Mouse (Mus musculus) limb, embryonic 12.5 days (tissue): Measurements from ENCODE around the gene Adipoq. TPM values are rescaled to one million over a fixed set of nuclear protein-coding genes. Genes with fewer than 3 reads are reported as not detected.

Experiments used
- ATAC-seq: fragments of 200-750 bp; cut with Nextera tagmentation; 2 replicates; pipeline ENCODE4 v1.8.0; 2017; ENCODE audit warnings: low read depth, moderate TSS enrichment; ENCODE audit not compliant: insufficient number of reproducible peaks, insufficient read depth, low FRiP score, low TSS enrichment
- H3K27ac ChIP-seq: fragments of 300-500 bp; sonication (generic); 2 replicates; pipeline ENCODE4 v1.5.1; 2016; ENCODE audit warnings: mild to moderate bottlenecking, moderate library complexity
- H3K27me3 ChIP-seq: fragments of 300-500 bp; sonication (generic); 2 replicates; pipeline ENCODE4 v1.6.1; 2016; ENCODE audit warnings: mild to moderate bottlenecking, moderate library complexity
- H3K36me3 ChIP-seq: fragments of 300-500 bp; sonication (generic); 2 replicates; pipeline ENCODE4 v1.6.1; 2016; ENCODE audit warnings: mild to moderate bottlenecking, moderate library complexity
- H3K4me1 ChIP-seq: fragments of 300-500 bp; sonication (generic); replicated peaks from 2 replicates; pipeline ENCODE4 v1.6.1; 2016
- H3K4me2 ChIP-seq: fragments of 300-500 bp; sonication (generic); 2 replicates; pipeline ENCODE4 v1.6.1; 2016; ENCODE audit warnings: mild to moderate bottlenecking, moderate library complexity
- H3K4me3 ChIP-seq: fragments of 300-500 bp; sonication (generic); replicated peaks from 2 replicates; pipeline ENCODE4 v1.5.1; 2016; ENCODE audit warnings: mild to moderate bottlenecking
- H3K9ac ChIP-seq: fragments of 300-500 bp; sonication (generic); replicated peaks from 2 replicates; pipeline ENCODE4 v1.6.1; 2016; ENCODE audit warnings: mild to moderate bottlenecking, moderate library complexity
- H3K9me3 ChIP-seq: fragments of 300-500 bp; sonication (generic); 2 replicates; pipeline ENCODE4 v1.6.1; 2016; ENCODE audit warnings: mild to moderate bottlenecking, moderate library complexity
- WGBS: fragments of 180-500 bp; shearing (Covaris S2); methylation state at CpG from one replicate; pipeline ENCODE4 v1.1.7; 2016; 5-methylcytosine and 5-hydroxymethylcytosine counted together
- polyA plus RNA-seq: library from polyadenylated mRNA; unstranded; fragments of >200 nt; fragmentation: Nextera tagmentation; extraction: Ambion mirVana; gene quantifications from 2 replicates; pipeline ENCODE4 v1.2.1, GENCODE M21; 2016

Gene Adipoq
- polyA plus RNA-seq, 1 experiment from 2014 or later, result not detected

DNA sequence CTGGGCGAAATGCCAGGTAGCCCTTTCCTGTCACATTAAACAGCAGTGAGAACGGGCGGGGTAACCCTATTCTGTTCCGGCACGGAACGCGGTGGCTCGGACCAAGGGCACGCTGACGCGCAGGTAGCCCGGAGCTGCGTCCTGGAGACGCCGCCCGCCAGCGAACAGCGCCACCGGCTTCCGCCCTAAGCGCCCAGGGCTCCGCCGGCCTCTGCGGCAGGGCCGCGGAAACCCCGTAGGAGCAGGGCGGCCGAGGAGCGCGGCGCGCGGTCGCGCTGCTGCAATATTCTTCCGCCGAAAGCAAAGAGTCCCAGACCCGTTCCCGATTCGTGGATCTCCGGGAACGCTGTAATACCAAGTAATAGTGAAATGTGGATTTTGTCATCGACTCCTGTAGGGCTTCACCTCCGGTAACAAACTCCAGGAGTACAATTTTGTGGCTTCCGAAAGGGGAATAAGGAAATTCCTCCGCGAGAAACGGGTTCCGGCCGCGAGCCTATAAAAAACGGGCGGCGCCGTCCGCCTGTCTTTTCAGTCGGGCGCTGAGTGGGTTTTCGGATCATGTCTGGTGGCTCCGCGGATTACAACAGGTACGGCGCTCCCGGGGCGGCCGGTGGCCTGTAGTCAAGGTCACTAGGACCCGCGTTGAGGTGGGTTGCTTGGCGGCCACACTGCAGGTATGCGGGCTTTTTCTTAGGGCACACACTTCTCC lies 38.9 kb upstream of the Adipoq start, which contains the start of gene Eif4a2:
Gene Eif4a2 (plus strand): TSS at position 214 of the 712 bp plus-strand sequence.
- no peaks in the 10 kb centered on the region for H3K9me3 ChIP-seq
- no peaks in the 10 kb centered on the region for H3K27me3 ChIP-seq
- peak within 1 kb of the TSS; percentile 97 for H3K4me3 ChIP-seq
- H3K4me1 ChIP-seq, result peaks cover 25% of the 10 kb centered on the region
- under 1% methylated on average over 71 of the region's 71 CpGs for WGBS
- H3K4me2 ChIP-seq, result peak within 1 kb of the TSS; percentile 91
- peak within 1 kb of the TSS; percentile 100 for H3K9ac ChIP-seq
- H3K36me3 ChIP-seq, result peaks cover 38% of the 10 kb centered on the region
- H3K27ac ChIP-seq, result peak within 1 kb of the TSS; percentile 98
- ATAC-seq, result peak; percentile 89

DNA sequence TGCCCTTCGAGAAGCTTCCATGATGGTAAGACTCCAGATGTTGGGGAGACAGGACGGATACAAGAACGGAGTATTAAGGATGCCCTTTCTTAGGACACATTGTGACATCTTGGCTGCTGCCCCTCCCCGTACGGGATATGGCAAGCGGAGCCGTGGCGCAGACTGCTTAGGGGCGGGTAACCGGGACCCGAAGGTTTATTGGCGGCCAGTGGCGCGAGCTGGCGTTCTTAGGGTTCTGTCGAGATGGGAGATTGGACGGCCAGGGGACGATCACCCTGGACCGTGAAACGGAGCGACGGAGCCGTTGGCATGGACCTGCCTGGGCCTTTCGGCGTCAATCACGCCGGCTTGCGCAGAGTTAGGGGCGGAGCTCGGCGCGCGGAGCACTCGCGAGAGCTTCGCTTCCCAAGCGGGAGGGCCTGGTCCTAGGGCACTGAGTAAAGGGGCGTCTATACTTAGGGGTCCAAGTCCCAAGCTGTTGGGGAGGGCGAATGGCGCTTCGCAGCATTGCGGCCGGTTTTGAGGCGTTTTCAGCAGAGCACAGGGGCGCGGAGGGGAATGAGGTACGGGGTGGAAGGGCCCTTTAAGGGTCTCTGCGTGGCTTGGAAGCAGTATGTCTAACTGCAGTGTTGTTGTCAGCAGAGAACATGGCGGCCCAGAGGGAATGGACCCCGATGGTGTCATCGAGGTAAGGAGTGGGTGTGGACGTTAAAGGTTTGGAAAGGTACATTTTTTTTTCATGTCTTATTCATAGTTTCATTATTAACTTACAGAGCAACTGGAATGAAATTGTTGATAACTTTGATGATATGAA lies 38.2 kb upstream of the Adipoq start:
- Histone ChIP-seq H3K9me3 (no peaks in the 10 kb centered on the region), H3K4me2 (peak overlapping the region; percentile 91), H3K9ac (peak overlapping the region; percentile 100), H3K27ac (peak overlapping the region; percentile 98), H3K4me3 (peak overlapping the region; percentile 97), H3K4me1 (peaks cover 20% of the 10 kb centered on the region), H3K36me3 (peaks cover 46% of the 10 kb centered on the region), H3K27me3 (no peaks in the 10 kb centered on the region)
- WGBS, result under 1% methylated on average over 52 of the region's 52 CpGs
- peak; percentile 86 for ATAC-seq

DNA sequence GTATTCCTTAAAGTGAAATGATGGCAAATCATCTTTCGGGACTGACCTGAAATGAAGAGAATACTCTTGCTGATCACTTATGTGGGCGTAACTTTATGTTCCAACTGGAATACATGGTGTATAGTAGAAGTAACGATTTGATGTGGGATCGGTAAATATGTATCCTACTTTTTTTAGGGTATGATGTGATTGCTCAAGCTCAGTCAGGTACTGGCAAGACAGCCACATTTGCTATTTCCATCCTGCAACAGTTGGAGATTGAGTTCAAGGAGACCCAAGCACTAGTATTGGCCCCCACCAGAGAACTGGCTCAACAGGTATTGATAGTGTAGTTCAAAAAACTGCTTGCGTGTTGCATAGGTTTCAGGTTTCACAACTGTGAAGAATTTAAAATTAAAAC lies 37.4 kb upstream of the Adipoq start:
- peak overlapping the region; percentile 98; the same call in 1 of the 2 replicates for H3K27ac ChIP-seq

DNA sequence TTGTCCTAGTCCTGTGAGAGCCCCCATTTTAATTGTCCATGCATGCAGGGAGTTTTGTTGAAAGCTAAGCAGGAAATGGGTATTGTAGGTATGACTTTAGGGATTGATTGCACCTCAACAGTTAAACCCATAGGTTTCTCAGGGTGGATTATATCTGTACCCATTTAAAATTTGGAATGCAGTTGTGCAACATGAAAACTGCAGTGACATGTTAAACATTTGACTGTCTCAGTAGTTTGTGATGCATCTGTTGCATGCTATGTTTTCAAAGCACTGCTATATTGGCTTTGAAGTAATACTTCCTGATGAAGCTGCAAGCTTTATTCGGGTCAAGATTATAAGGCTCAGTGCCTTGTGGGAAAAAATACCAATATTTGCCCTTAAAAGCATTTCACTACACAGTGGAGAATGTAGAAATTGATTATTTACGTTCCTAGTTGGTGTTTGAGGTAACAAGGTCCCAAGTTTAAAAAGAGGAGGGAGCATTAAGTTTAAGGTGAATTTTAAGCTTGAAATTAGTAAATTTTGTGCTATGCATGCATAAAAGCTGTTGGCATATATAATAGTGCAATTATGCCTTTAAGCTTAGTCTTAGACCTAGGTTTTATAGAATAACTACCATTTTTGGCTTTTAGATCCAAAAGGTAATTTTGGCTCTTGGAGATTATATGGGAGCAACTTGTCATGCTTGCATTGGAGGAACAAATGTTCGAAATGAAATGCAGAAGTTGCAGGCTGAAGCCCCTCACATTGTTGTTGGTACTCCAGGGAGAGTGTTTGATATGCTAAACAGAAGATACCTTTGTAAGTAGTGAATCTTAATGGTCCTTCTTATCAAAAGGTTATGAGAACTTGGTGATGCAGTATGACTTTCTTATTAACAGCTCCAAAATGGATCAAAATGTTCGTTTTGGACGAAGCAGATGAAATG lies 36.7 kb upstream of the Adipoq start:
- Histone ChIP-seq H3K4me2 (peak overlapping the region; percentile 91), H3K4me1 (peaks cover 19% of the 10 kb centered on the region), H3K36me3 (peaks cover 56% of the 10 kb centered on the region), H3K9me3 (no peaks in the 10 kb centered on the region), H3K9ac (peak overlapping the region; percentile 100), H3K27ac (no peak overlapping the region), H3K4me3 (peak overlapping the region; percentile 97), H3K27me3 (no peaks in the 10 kb centered on the region)
- no peak for ATAC-seq
- 62% methylated on average over 5 of the region's 5 CpGs for WGBS

More for the DNA sequence above, 37.4 kb upstream of the Adipoq start:
- H3K4me2 ChIP-seq, result peak overlapping the region; percentile 91
- H3K4me3 ChIP-seq, result peak overlapping the region; percentile 97
- ATAC-seq, result no peak
- peaks cover 49% of the 10 kb centered on the region for H3K36me3 ChIP-seq
- 3% methylated on average over 5 of the region's 5 CpGs for WGBS
- no peaks in the 10 kb centered on the region for H3K9me3 ChIP-seq
- no peaks in the 10 kb centered on the region for H3K27me3 ChIP-seq
- peak overlapping the region; percentile 100 for H3K9ac ChIP-seq
- H3K4me1 ChIP-seq, result peaks cover 19% of the 10 kb centered on the region

DNA sequence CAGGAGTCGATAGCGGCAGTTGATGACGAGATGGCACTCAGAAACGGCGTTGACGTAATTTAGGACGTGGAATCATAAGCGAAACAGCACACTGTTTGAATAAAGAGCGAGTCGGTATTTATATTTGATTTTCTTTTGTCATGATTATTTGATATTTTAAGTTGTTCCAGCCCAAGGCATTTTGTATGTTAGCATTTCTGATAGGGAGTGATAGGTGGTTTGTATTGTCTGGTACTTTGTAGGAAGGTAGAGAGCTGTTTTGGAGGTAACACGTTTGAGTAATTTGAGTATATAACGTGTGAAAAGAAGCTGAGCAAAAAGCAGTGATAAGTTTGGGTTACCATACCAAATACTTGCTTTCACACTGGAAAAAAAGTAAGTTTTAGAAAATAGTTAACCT lies 34.0 kb upstream of the Adipoq start:
- Histone ChIP-seq H3K27ac (no peak overlapping the region), H3K27me3 (no peaks in the 10 kb centered on the region), H3K36me3 (peaks cover 82% of the 10 kb centered on the region), H3K9me3 (no peaks in the 10 kb centered on the region), H3K4me3 (no peak overlapping the region), H3K4me1 (peaks cover 19% of the 10 kb centered on the region), H3K9ac (no peak overlapping the region), H3K4me2 (no peak overlapping the region)
- ATAC-seq, result no peak
- 83% methylated on average over 12 of the region's 12 CpGs for WGBS

DNA sequence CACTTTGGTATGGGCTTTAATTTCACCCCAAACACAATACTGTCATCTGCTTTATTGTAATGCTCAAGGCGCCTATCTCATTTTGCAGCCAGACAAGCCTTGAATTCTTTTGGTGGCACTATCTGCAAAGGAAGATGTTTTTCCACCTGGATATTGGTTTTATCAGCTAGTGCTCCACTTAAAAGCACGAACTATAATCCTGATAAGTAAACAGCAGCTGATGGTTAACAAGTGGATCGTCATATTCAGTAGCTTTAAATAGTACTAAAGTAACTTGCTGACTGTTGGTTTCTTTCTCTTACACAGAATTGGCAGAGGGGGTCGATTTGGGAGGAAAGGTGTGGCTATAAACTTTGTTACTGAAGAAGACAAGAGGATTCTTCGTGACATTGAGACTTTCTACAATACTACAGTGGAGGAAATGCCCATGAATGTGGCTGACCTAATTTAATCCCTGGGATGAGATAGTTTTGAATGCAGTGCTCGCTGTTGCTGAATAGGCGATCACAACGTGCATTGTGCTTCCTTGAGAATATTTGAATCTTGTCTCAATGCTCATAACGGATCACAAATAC lies 33.4 kb upstream of the Adipoq start:
- Histone ChIP-seq H3K27ac (no peak overlapping the region), H3K4me3 (no peak overlapping the region), H3K27me3 (no peaks in the 10 kb centered on the region), H3K9ac (no peak overlapping the region), H3K4me2 (no peak overlapping the region), H3K9me3 (no peaks in the 10 kb centered on the region), H3K4me1 (peaks cover 19% of the 10 kb centered on the region), H3K36me3 (peaks cover 86% of the 10 kb centered on the region)
- 66% methylated on average over 9 of the region's 9 CpGs for WGBS
- no peak for ATAC-seq

DNA sequence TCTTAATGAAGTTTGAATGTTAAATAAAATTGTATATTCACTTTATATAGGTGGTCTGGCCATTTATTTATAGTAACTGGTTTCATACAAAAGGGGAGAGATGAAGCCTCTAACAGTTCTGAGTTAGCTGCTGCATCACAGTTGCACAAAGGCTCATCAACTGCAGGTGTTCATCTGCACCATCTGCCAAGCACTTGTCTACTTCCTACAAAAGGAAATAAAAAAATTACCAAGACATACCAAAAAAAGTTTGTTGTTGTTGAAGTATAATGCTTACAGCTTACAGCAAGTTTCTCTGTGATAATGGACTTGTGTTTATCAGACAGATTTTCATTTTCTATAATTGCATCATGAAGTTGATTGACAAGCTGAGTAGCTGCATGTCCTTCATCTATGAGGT lies 32.4 kb upstream of the Adipoq start:
- H3K4me2 ChIP-seq, result no peak overlapping the region
- no peaks in the 10 kb centered on the region for H3K27me3 ChIP-seq
- peaks cover 86% of the 10 kb centered on the region for H3K36me3 ChIP-seq
- no peak for ATAC-seq
- peaks cover 19% of the 10 kb centered on the region for H3K4me1 ChIP-seq
- no peak overlapping the region for H3K4me3 ChIP-seq
- no peak overlapping the region for H3K27ac ChIP-seq
- no peak overlapping the region for H3K9ac ChIP-seq
- H3K9me3 ChIP-seq, result no peaks in the 10 kb centered on the region

DNA sequence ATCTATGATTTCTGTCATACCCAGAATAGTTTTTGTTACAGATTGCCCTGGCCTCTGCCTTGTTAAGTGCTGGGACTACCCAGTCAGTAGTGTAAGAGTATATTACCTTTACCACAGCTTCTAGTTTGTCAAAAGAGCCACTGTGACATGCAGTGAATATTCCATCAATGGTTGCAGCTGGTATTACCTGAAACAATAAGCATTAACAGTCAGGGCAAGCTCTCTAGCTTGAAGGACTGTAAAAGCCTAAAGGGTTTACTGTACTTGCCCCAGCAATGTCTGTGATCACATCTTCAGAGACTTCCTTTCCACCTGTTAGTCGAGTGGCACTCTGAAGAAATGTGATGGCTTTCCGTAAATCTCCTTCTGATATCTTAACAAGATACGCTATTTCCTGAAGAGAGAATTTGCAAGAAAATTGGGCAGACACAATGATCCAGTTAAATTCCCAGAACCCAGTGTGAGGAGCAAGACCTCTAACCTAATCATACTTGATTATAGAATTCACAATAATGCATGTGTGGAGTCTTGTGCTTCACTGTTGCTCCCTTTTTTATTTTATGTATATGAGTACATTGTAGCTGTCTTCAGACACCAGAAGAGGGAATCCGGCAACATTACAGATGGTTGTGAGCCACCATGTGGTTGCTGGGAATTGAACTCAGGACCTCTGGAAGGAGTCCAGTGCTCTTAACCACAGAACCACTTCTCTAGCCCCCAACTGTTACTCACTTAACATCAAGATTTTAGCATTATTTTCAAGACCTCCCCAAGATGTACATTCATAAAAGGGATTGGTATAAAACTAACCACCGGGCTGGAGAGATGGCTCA lies 31.8 kb upstream of the Adipoq start:
- no peaks in the 10 kb centered on the region for H3K27me3 ChIP-seq
- H3K9me3 ChIP-seq, result no peaks in the 10 kb centered on the region
- ATAC-seq, result peak; percentile 54
- H3K9ac ChIP-seq, result no peak overlapping the region
- no peak overlapping the region for H3K27ac ChIP-seq
- H3K4me2 ChIP-seq, result no peak overlapping the region
- no peak overlapping the region for H3K4me3 ChIP-seq
- peaks cover 13% of the 10 kb centered on the region for H3K4me1 ChIP-seq
- H3K36me3 ChIP-seq, result peaks cover 85% of the 10 kb centered on the region
- 68% methylated on average over 5 of the region's 5 CpGs for WGBS

DNA sequence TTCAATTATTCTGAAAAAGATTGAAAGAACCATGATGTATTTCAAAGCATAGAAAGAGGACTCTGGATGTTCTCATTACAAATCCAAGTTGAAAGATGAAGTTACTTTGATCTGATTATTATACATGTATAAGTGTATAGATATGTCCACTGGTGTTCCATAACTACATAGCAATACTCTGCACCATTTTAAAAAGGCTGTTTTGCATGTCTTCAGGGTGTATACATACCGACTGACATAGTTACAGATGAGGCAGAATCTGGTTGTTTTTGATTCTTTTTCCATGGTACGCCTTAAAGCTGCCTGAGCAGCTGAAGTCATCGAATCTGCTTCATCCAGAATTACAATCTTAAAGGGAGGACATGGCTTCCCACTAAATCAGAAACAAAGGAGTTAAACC lies 30.9 kb upstream of the Adipoq start:
- Histone ChIP-seq H3K9me3 (no peaks in the 10 kb centered on the region), H3K4me2 (no peak overlapping the region), H3K4me3 (no peak overlapping the region), H3K27me3 (no peaks in the 10 kb centered on the region), H3K4me1 (0 out of 2 replicates have a peak, but pooled peaks cover 4% of the 10 kb centered on the region), H3K27ac (no peak overlapping the region), H3K9ac (no peak overlapping the region), H3K36me3 (peaks cover 83% of the 10 kb centered on the region)
- ATAC-seq, result no peak
- 84% methylated on average over 3 of the region's 3 CpGs for WGBS

DNA sequence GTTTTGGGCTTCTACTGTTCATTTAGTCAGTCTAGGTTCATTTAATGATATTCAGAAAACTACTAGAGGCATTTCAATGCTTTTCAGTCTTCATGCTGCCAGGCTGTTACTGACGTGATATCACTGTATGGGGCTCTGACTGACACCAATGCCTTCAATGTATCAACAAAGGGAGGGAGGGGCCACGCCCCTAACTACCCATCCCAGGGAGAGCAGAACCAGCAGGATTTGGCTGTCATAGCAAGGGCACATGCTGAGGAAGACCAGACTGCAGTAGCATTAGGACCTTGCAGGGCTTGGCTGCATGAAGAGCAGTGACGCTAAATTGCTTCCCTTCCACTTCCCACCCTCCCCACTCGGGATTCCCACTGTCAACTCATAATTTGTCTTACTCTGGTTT lies 29.2 kb upstream of the Adipoq start:
- Histone ChIP-seq H3K9ac (no peak overlapping the region), H3K9me3 (no peaks in the 10 kb centered on the region), H3K4me3 (no peak overlapping the region), H3K4me1 (no peaks in the 10 kb centered on the region), H3K4me2 (no peak overlapping the region), H3K36me3 (peaks cover 83% of the 10 kb centered on the region), H3K27me3 (no peaks in the 10 kb centered on the region), H3K27ac (no peak overlapping the region)
- no peak for ATAC-seq
- 62% methylated on average over 4 of the region's 4 CpGs for WGBS
